26 mouse cellular contexts compared by ENCODE assay signal in the genomic region with DNA sequence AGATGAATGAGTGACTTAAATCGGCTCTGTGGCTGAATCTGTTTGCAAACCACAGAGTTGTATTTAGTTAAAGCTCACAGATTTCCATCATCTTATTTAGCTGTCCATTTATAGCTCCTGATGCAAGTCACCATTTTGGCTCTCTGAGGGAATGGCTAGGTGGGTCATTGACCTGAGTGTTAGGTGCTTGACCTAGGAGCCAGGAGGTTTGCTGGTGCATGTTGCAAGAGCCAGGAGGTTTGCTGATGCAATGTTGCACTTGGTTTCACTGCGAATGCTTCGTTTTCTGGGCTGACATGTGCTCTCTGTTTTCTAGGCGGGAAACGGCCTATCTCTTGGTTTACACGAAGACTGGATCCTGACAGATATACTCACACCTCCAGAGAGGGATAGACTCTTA. TPM values are rescaled to one million over a fixed set of nuclear protein-coding genes. Genes with fewer than 3 reads are reported as not detected.
DNase-seq lines count a peak whose midpoint lies in the region; ATAC-seq and TF ChIP-seq lines count a peak whose summit lies in the region.
"Had no signal": no experiment of that assay in that cellular context is flagged by ENCODE, and none has a peak within 500 bp of the region (broad histone marks: within the 10 kb centered on the region; RNA-seq: fewer than 3 reads in every experiment).

No protein-coding gene starts in this region.

- H3K27ac ChIP-seq in liver, adult 2 months (replicated peaks; ENCODE audit: insufficient read depth, low read depth, low read length): peak overlapping the region; percentile 74
- H3K27ac ChIP-seq in liver, embryonic 11.5 days (ENCODE audit: low read depth, low read length): no peak overlapping the region
- peak overlapping the region; percentile 69 for H3K27ac ChIP-seq in liver, postnatal 0 days (ENCODE audit: low read depth)
- no peak overlapping the region for H3K27ac ChIP-seq in liver, embryonic 12.5 days
- no peak overlapping the region for H3K27ac ChIP-seq in neural tube, embryonic 13.5 days (replicated peaks)
- H3K27ac ChIP-seq in neural tube, embryonic 15.5 days (replicated peaks): no peak overlapping the region
- H3K27ac ChIP-seq: embryonic facial prominence, embryonic 13.5 days; embryonic facial prominence, embryonic 15.5 days; forebrain, embryonic 10.5 days; forebrain, embryonic 12.5 days had no signal

- H3K9ac ChIP-seq in liver, adult 2 months (ENCODE audit: low read depth, low read length): no peak overlapping the region
- H3K9ac ChIP-seq in liver, embryonic 11.5 days (ENCODE audit: low read depth, low read length): no peak overlapping the region
- H3K9ac ChIP-seq in liver, postnatal 0 days (replicated peaks): no peak overlapping the region
- no peak overlapping the region for H3K9ac ChIP-seq in liver, embryonic 12.5 days
- 0 out of 2 replicates have a peak overlapping the region, but pooled peaks have one; percentile 8 for H3K9ac ChIP-seq in neural tube, embryonic 13.5 days
- H3K9ac ChIP-seq in neural tube, embryonic 15.5 days (replicated peaks): no peak overlapping the region
- H3K9ac ChIP-seq: embryonic facial prominence, embryonic 13.5 days; embryonic facial prominence, embryonic 15.5 days; forebrain, embryonic 12.5 days had no signal

- 23% methylated on average over 6 of the region's 6 CpGs for WGBS in liver, adult 2 months
- WGBS in liver, embryonic 11.5 days: 76% methylated on average over 6 of the region's 6 CpGs
- 55% methylated on average over 6 of the region's 6 CpGs for WGBS in liver, postnatal 0 days (ENCODE audit: insufficient replicate concordance)
- 70% methylated on average over 6 of the region's 6 CpGs for WGBS in liver, embryonic 12.5 days (ENCODE audit: insufficient replicate concordance)
- WGBS in neural tube, embryonic 13.5 days: 79% methylated on average over 6 of the region's 6 CpGs
- WGBS in neural tube, embryonic 15.5 days: 84% methylated on average over 6 of the region's 6 CpGs

- peak; percentile 97 for DNase-seq in liver, adult 2 months (ENCODE audit: extremely low read depth, low read depth, low spot score)
- DNase-seq in liver, embryonic 11.5 days (ENCODE audit: low spot score): no peak
- peak; percentile 55 for DNase-seq in liver, postnatal 0 days
- DNase-seq in yolk sac, embryonic 10.5 days (ENCODE audit: low spot score): peak; percentile 13
- DNase-seq in right cerebral cortex, postnatal 25 days: no peak
- DNase-seq: adrenal gland, adult 2 months; adrenal gland, postnatal 10 days; adrenal gland, postnatal 25 days; B cell, adult 2 months; cerebellum, adult 11 months; cerebellum, adult 18-20 months; cerebellum, adult 8-10 months; cerebellum, adult 9-11 months; cerebellum, postnatal 14 days; cerebellum, postnatal 36 days; embryo, embryonic 11 days had no signal

- peaks cover 6% of the 10 kb centered on the region; the same call in 1 of the 2 replicates for H3K79me2 ChIP-seq in liver, adult 2 months (ENCODE audit: control insufficient read depth, insufficient read depth, low read length)

- H3K4me3 ChIP-seq in liver, adult 2 months (ENCODE audit: insufficient read depth, low read depth, low read length): no peak overlapping the region
- H3K4me3 ChIP-seq in liver, embryonic 11.5 days (ENCODE audit: low read depth, low read length): no peak overlapping the region
- H3K4me3 ChIP-seq in liver, postnatal 0 days (ENCODE audit: low read depth, low read length): no peak overlapping the region
- no peak overlapping the region for H3K4me3 ChIP-seq in liver, embryonic 12.5 days
- H3K4me3 ChIP-seq in neural tube, embryonic 13.5 days: no peak overlapping the region
- no peak overlapping the region for H3K4me3 ChIP-seq in neural tube, embryonic 15.5 days (replicated peaks)
- H3K4me3 ChIP-seq: embryonic facial prominence, embryonic 13.5 days; embryonic facial prominence, embryonic 15.5 days; erythroblast, embryonic 14.5 days; forebrain, embryonic 10.5 days; forebrain, embryonic 12.5 days had no signal

- no peak for ATAC-seq in liver, embryonic 11.5 days (replicated peaks; ENCODE audit: low FRiP score)
- ATAC-seq in liver, postnatal 0 days: peak; percentile 74
- no peak for ATAC-seq in liver, embryonic 12.5 days
- no peak for ATAC-seq in neural tube, embryonic 13.5 days (ENCODE audit: low read depth)
- no peak for ATAC-seq in neural tube, embryonic 15.5 days (ENCODE audit: low FRiP score)
- ATAC-seq: CD4-positive, CD25-positive, alpha-beta regulatory T cell, adult 4 months; forebrain, embryonic 14.5 days had no signal

- peaks cover 8% of the 10 kb centered on the region; the same call in 1 of the 2 replicates for H3K36me3 ChIP-seq in liver, adult 2 months (ENCODE audit: control insufficient read depth, insufficient read depth, low read length)
- no peaks in the 10 kb centered on the region for H3K36me3 ChIP-seq in liver, embryonic 11.5 days (ENCODE audit: control insufficient read depth, insufficient read depth, low read length)
- H3K36me3 ChIP-seq in liver, postnatal 0 days (replicated peaks; ENCODE audit: insufficient read depth, low read length): peaks cover 27% of the 10 kb centered on the region
- no peaks in the 10 kb centered on the region for H3K36me3 ChIP-seq in liver, embryonic 12.5 days
- no peaks in the 10 kb centered on the region for H3K36me3 ChIP-seq in neural tube, embryonic 13.5 days
- H3K36me3 ChIP-seq in neural tube, embryonic 15.5 days: 0 out of 2 replicates have a peak, but pooled peaks cover 2% of the 10 kb centered on the region
- H3K36me3 ChIP-seq: embryonic facial prominence, embryonic 13.5 days; embryonic facial prominence, embryonic 15.5 days; forebrain, embryonic 10.5 days; forebrain, embryonic 12.5 days had no signal

- TF ChIP-seq EP300 in liver, postnatal 0 days (IDR thresholded peaks at IDR 0.05; ENCODE audit: low read depth): peak; percentile 65; the same call in 1 of the 2 replicates

- H3K9me3 ChIP-seq in liver, embryonic 11.5 days (ENCODE audit: control insufficient read depth, low read length): 0 out of 2 replicates have a peak, but pooled peaks cover 3% of the 10 kb centered on the region
- H3K9me3 ChIP-seq in liver, postnatal 0 days (ENCODE audit: low read length): no peaks in the 10 kb centered on the region
- no peaks in the 10 kb centered on the region for H3K9me3 ChIP-seq in liver, embryonic 12.5 days (replicated peaks)
- H3K9me3 ChIP-seq in neural tube, embryonic 13.5 days: no peaks in the 10 kb centered on the region
- no peaks in the 10 kb centered on the region for H3K9me3 ChIP-seq in neural tube, embryonic 15.5 days (replicated peaks)
- H3K9me3 ChIP-seq: embryonic facial prominence, embryonic 13.5 days; embryonic facial prominence, embryonic 15.5 days; forebrain, embryonic 10.5 days; forebrain, embryonic 12.5 days had no signal

- no peak overlapping the region for H3K4me2 ChIP-seq in liver, embryonic 11.5 days
- no peak overlapping the region for H3K4me2 ChIP-seq in liver, postnatal 0 days (ENCODE audit: low read depth, low read length)
- H3K4me2 ChIP-seq in liver, embryonic 12.5 days: no peak overlapping the region
- no peak overlapping the region for H3K4me2 ChIP-seq in neural tube, embryonic 13.5 days
- no peak overlapping the region for H3K4me2 ChIP-seq in neural tube, embryonic 15.5 days
- H3K4me2 ChIP-seq: embryonic facial prominence, embryonic 13.5 days; embryonic facial prominence, embryonic 15.5 days; forebrain, embryonic 12.5 days had no signal

- no peaks in the 10 kb centered on the region for H3K27me3 ChIP-seq in liver, adult 2 months (ENCODE audit: control insufficient read depth, insufficient read depth, low read length)
- H3K27me3 ChIP-seq in liver, embryonic 11.5 days (replicated peaks; ENCODE audit: control insufficient read depth, insufficient read depth, low read length): no peaks in the 10 kb centered on the region
- no peaks in the 10 kb centered on the region for H3K27me3 ChIP-seq in liver, postnatal 0 days (ENCODE audit: insufficient read depth, low read length)
- no peaks in the 10 kb centered on the region for H3K27me3 ChIP-seq in liver, embryonic 12.5 days (replicated peaks)
- no peaks in the 10 kb centered on the region for H3K27me3 ChIP-seq in neural tube, embryonic 13.5 days
- H3K27me3 ChIP-seq in neural tube, embryonic 15.5 days (replicated peaks): no peaks in the 10 kb centered on the region
- H3K27me3 ChIP-seq: embryonic facial prominence, embryonic 15.5 days; forebrain, embryonic 12.5 days had no signal

- TF ChIP-seq POLR2A in liver, adult 2 months (IDR thresholded peaks at IDR 0.05; ENCODE audit: extremely low read depth, insufficient read depth, low read length): no peak

- TF ChIP-seq CTCF in liver, adult 2 months (IDR thresholded peaks at IDR 0.05; ENCODE audit: low read depth, low read length): no peak
- TF ChIP-seq CTCF in liver, postnatal 0 days (IDR thresholded peaks at IDR 0.05; ENCODE audit: low read depth): no peak

- H3K4me1 ChIP-seq in liver, adult 2 months (ENCODE audit: control insufficient read depth, insufficient read depth, low read length): peaks cover 19% of the 10 kb centered on the region
- no peaks in the 10 kb centered on the region for H3K4me1 ChIP-seq in liver, embryonic 11.5 days (replicated peaks; ENCODE audit: control insufficient read depth, insufficient read depth, low read length)
- 0 out of 2 replicates have a peak, but pooled peaks cover 4% of the 10 kb centered on the region for H3K4me1 ChIP-seq in liver, postnatal 0 days (ENCODE audit: insufficient read depth)
- H3K4me1 ChIP-seq in liver, embryonic 12.5 days: no peaks in the 10 kb centered on the region
- no peaks in the 10 kb centered on the region for H3K4me1 ChIP-seq in neural tube, embryonic 13.5 days (replicated peaks)
- H3K4me1 ChIP-seq in neural tube, embryonic 15.5 days: 0 out of 2 replicates have a peak, but pooled peaks cover 2% of the 10 kb centered on the region
- H3K4me1 ChIP-seq: embryonic facial prominence, embryonic 13.5 days; embryonic facial prominence, embryonic 15.5 days; forebrain, embryonic 12.5 days had no signal

RNA-seq across cellular contexts. Expression of gene Usp18, which starts 24.4 kb away (rescaled TPM):
- total RNA-seq in liver, adult 2 months (2014; rRNA removed): 16.8 and 25.5 TPM in 2 replicates
- 9.7 and 27.8 TPM in 2 replicates for polyA plus RNA-seq in liver, adult 2 months (2012; rRNA removed)
- 3.6 and 5.5 TPM in 2 replicates for polyA plus RNA-seq in liver, embryonic 11.5 days (2014; fragmentation: Nextera tagmentation; extraction: Ambion mirVana)
- polyA plus RNA-seq in liver, postnatal 0 days (2015; fragmentation: Nextera tagmentation; extraction: Ambion mirVana): 19.2 and 24.1 TPM in 2 replicates
- polyA plus RNA-seq in liver, embryonic 12.5 days (2016; fragmentation: Nextera tagmentation; extraction: Ambion mirVana): 5.0 and 5.9 TPM in 2 replicates
- polyA plus RNA-seq in neural tube, embryonic 13.5 days (2015; fragmentation: Nextera tagmentation; extraction: Ambion mirVana): 1.0 and 2.9 TPM in 2 replicates
- 1.9 and 6.4 TPM in 2 replicates for polyA plus RNA-seq in neural tube, embryonic 15.5 days (2015; fragmentation: Nextera tagmentation; extraction: Ambion mirVana)
- polyA plus RNA-seq: erythroblast, embryonic 14.5 days had no signal

RNA-seq across cellular contexts. Expression of gene Slc6a13, which starts 29.9 kb away (rescaled TPM):
- 159 and 178 TPM in 2 replicates for total RNA-seq in liver, adult 2 months (2014; rRNA removed)
- polyA plus RNA-seq in liver, adult 2 months (2012; rRNA removed): 264 and 272 TPM in 2 replicates
- 17.6 and 18.7 TPM in 2 replicates for polyA plus RNA-seq in liver, embryonic 11.5 days (2014; fragmentation: Nextera tagmentation; extraction: Ambion mirVana)
- polyA plus RNA-seq in liver, postnatal 0 days (2015; fragmentation: Nextera tagmentation; extraction: Ambion mirVana): 77.9 and 84.7 TPM in 2 replicates
- 15.6 and 17.7 TPM in 2 replicates for polyA plus RNA-seq in liver, embryonic 12.5 days (2016; fragmentation: Nextera tagmentation; extraction: Ambion mirVana)
- 34.5 and 38.2 TPM in 2 replicates for polyA plus RNA-seq in neural tube, embryonic 13.5 days (2015; fragmentation: Nextera tagmentation; extraction: Ambion mirVana)
- 34.4 and 41.0 TPM in 2 replicates for polyA plus RNA-seq in neural tube, embryonic 15.5 days (2015; fragmentation: Nextera tagmentation; extraction: Ambion mirVana)

RNA-seq across cellular contexts. Expression of gene Tuba8, which starts 59.7 kb away (rescaled TPM):
- total RNA-seq in liver, adult 2 months (2014; rRNA removed): 0.55 and 1.9 TPM in 2 replicates
- polyA plus RNA-seq in liver, adult 2 months (2012; rRNA removed): 1.5 and 1.6 TPM in 2 replicates
- 10.5 and 11.5 TPM in 2 replicates for polyA plus RNA-seq in liver, embryonic 11.5 days (2014; fragmentation: Nextera tagmentation; extraction: Ambion mirVana)
- polyA plus RNA-seq in liver, postnatal 0 days (2015; fragmentation: Nextera tagmentation; extraction: Ambion mirVana): 6.5 and 6.7 TPM in 2 replicates
- 7.2 and 8.4 TPM in 2 replicates for polyA plus RNA-seq in liver, embryonic 12.5 days (2016; fragmentation: Nextera tagmentation; extraction: Ambion mirVana)
- polyA plus RNA-seq in neural tube, embryonic 13.5 days (2015; fragmentation: Nextera tagmentation; extraction: Ambion mirVana): 0.21 and 0.25 TPM in 2 replicates
- polyA plus RNA-seq in neural tube, embryonic 15.5 days (2015; fragmentation: Nextera tagmentation; extraction: Ambion mirVana): 1.5 and 2.5 TPM in 2 replicates

Comparison
In these comparisons a context has a peak if more than half of its experiments do, and no peak if none do; other contexts are left out.
1. DNase-seq: peak in liver, adult 2 months (single experiment), liver, postnatal 0 days (single experiment) and yolk sac, embryonic 10.5 days (single experiment); none in liver, embryonic 11.5 days (single experiment) and right cerebral cortex, postnatal 25 days (single experiment).
2. H3K27ac ChIP-seq: peak in liver, adult 2 months (single experiment) and liver, postnatal 0 days (single experiment); none in liver, embryonic 11.5 days (single experiment), liver, embryonic 12.5 days (single experiment), neural tube, embryonic 13.5 days (single experiment) and neural tube, embryonic 15.5 days (single experiment).